Mouse (Mus musculus) ES-Bruce4 (cell line): Measurements from ENCODE around the gene Fgf15.

Experiments
- CTCF ChIP-seq: IDR thresholded peaks from one replicate; pipeline ENCODE4 v1.8.1; 2011; ENCODE audit warnings: low read depth, low read length
- EP300 ChIP-seq: IDR thresholded peaks from 2 replicates; pipeline ENCODE4 v1.6.1; 2011; ENCODE audit warnings: low read depth, low read length; ENCODE audit not compliant: insufficient read depth
- POLR2A ChIP-seq: IDR thresholded peaks from one replicate; pipeline ENCODE4 v1.8.1; 2011; ENCODE audit warnings: low read length; ENCODE audit not compliant: insufficient read depth

DNA sequence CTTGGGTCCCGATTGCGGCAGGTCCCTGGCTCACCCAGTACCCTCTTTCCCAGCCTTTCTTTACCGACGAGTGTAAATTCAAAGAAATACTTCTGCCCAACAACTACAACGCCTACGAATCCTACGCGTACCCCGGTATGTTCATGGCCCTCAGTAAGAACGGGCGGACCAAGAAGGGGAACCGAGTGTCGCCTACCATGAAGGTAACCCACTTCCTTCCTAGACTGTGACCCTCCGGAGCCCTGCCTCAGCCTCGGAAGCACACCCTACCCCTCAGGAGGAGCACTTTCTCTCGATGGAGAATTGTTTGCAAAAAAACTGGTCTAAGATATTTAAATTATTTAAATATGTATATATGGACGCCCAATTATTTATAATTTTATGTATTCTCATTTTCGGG lies 33.6 kb upstream of the Fgf15 start:
- TF ChIP-seq POLR2A, result no peak
- no peak for TF ChIP-seq CTCF
- no peak for TF ChIP-seq EP300
